Mouse (Mus musculus) heart, postnatal 0 days (tissue): ENCODE measurements around the gene Jdp2.

Experiments
- CTCF ChIP-seq: IDR thresholded peaks from 2 replicates; pipeline ENCODE4 v1.5.1; 2016; ENCODE audit warnings: antibody characterized with exemption, control low read depth, low read depth
- EP300 ChIP-seq: IDR thresholded peaks from 2 replicates; pipeline ENCODE4 v1.6.1; 2016; ENCODE audit warnings: antibody characterized with exemption, low read depth

DNA sequence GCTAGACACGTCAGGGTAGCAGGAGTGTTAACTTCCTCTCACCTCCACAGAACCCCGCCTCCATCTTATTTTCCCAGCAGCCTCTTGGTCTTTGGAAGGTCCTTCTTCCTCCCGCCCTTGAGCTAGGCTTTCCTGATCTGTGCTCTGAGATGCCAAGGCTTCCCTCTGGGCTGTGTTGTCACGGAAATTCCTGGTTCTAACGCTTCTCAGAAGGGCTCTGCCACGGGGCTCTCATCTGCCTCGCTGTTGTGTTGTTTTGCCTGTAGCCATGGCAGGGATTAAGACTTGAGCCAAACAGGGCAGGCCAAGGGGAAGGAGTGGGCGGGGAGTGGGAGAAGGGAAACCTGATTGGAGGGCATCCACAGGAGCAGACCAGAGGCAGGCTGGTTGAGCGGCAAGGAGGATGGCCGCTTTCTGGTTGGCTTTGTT, 26.8 kb upstream of the Jdp2 start:
- TF ChIP-seq CTCF (no peak), EP300 (no peak)
